Mouse (Mus musculus) ES-E14 (cell line): Measurements from ENCODE around the gene Pls1.

ENCODE experiments used
- CHD2 ChIP-seq: IDR thresholded peaks from 2 replicates; pipeline ENCODE4 v1.6.1; 2014; ENCODE audit warnings: mild to moderate bottlenecking, low read depth, low read length, inconsistent platforms
- HCFC1 ChIP-seq: IDR thresholded peaks from 2 replicates; pipeline ENCODE4 v1.6.1; 2012; ENCODE audit warnings: low read length, inconsistent platforms, borderline replicate concordance; ENCODE audit not compliant: insufficient read depth
- MAFK ChIP-seq: IDR thresholded peaks from 2 replicates; pipeline ENCODE4 v1.6.1; 2014; ENCODE audit warnings: mild to moderate bottlenecking, low read depth, low read length, inconsistent platforms; ENCODE audit not compliant: insufficient read depth
- ZC3H11A ChIP-seq: IDR thresholded peaks from 2 replicates; pipeline ENCODE4 v1.6.1; 2012; ENCODE audit warnings: low read depth, mild to moderate bottlenecking, inconsistent platforms, low read length, borderline replicate concordance
- ZNF384 ChIP-seq: IDR thresholded peaks from 2 replicates; pipeline ENCODE4 v1.6.1; 2012; ENCODE audit warnings: low read depth, low read length, inconsistent platforms

GRCm38 (mm10) chr9:95805449-95805848 lies 39.7 kb downstream of the Pls1 start:
- no peak for TF ChIP-seq MAFK
- no peak for TF ChIP-seq HCFC1
- TF ChIP-seq CHD2: no peak
- no peak for TF ChIP-seq ZNF384
- TF ChIP-seq ZC3H11A: no peak
